Mouse (Mus musculus): Measurements from ENCODE around the gene Stat4. TPM values are rescaled to one million over a fixed set of nuclear protein-coding genes. Genes with fewer than 3 reads are reported as not detected.

The Stat4 gene
- polyA plus RNA-seq, 1 experiment = not detected

DNA sequence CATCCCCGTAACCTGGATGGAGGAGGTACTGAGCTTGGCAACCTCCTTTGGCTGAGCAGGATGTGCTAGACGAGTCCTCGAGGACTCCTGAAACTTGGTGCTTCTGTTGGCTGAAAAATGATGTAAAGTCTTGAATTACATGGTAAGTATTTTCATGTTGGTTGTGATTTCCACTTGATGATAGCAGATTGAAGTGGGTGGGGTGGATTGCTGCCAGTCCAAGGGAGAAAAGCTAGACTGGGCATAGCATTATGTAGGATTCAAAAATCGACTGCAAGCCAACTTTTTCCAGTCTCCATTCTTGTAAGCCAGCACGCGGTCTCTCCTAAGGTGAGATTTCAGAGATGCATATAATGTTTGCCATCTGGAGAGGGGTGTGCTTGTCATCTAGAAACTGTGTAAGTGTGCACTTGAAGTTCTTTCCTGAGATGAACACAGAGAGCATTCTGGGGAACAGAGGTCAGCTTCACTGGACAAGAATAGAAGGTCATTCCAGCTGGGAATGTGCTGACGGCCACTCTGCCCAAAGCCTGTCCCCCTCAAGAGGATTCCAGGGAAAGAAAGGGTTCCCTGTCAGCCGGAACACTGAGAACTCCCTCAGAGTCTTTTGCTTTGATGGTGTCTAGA, 5.1 kb downstream of the Stat4 start:
- no peak overlapping the region for H3K4me3 ChIP-seq (ENCODE audit: insufficient read depth, low read depth, low read length)
- TF ChIP-seq CTCF (IDR thresholded peaks at IDR 0.05; ENCODE audit: insufficient read depth, low read depth, low read length) (no peak), POLR2A (IDR thresholded peaks at IDR 0.05; ENCODE audit: insufficient read depth, low read depth, low read length) (no peak)
- no peak overlapping the region for H3K27ac ChIP-seq (ENCODE audit: insufficient read depth, low read depth, low read length)
- 92% methylated on average over 8 of the region's 8 CpGs for WGBS
- H3K4me1 ChIP-seq (ENCODE audit: control insufficient read depth, insufficient read depth, low read length) = no peaks in the 10 kb centered on the region

DNA sequence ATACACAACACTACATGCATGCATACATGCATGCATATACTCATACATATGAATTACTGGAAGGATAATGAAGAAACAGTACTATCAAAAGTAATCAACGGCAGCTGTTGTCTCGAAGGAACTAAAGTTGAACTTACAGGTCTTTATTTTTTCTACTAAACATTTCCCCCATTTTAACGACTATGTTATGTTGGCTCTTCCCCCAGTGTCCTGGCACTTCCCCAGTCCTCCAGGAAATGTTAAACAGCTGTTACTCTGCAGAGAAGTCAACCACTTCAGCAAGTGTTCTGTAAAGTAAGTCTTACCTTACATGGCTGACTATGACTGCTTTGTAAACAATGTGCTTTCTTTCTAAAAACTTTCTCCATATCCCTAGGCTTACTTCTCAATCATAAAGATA, 9.1 kb downstream of the Stat4 start:
- TF ChIP-seq CTCF (IDR thresholded peaks at IDR 0.05; ENCODE audit: insufficient read depth, low read depth, low read length) = no peak
- no peak for TF ChIP-seq POLR2A (IDR thresholded peaks at IDR 0.05; ENCODE audit: insufficient read depth, low read depth, low read length)
- H3K4me1 ChIP-seq (ENCODE audit: control insufficient read depth, insufficient read depth, low read length) = no peaks in the 10 kb centered on the region
- no peak overlapping the region for H3K4me3 ChIP-seq (ENCODE audit: insufficient read depth, low read depth, low read length)
- no peak overlapping the region for H3K27ac ChIP-seq (ENCODE audit: insufficient read depth, low read depth, low read length)
- 67% methylated on average over 3 of the region's 3 CpGs for WGBS

GRCm38 (mm10) chr1:51996751-51997659, 10.1 kb downstream of the Stat4 start:
- Histone ChIP-seq H3K4me1 (ENCODE audit: control insufficient read depth, insufficient read depth, low read length) (no peaks in the 10 kb centered on the region), H3K27ac (ENCODE audit: insufficient read depth, low read depth, low read length) (no peak overlapping the region), H3K4me3 (ENCODE audit: insufficient read depth, low read depth, low read length) (no peak overlapping the region)
- TF ChIP-seq POLR2A (IDR thresholded peaks at IDR 0.05; ENCODE audit: insufficient read depth, low read depth, low read length) (no peak), CTCF (IDR thresholded peaks at IDR 0.05; ENCODE audit: insufficient read depth, low read depth, low read length) (no peak)
- WGBS = 40% methylated on average over 11 of the region's 11 CpGs

- TF ChIP-seq POLR2A (IDR thresholded peaks at IDR 0.05; ENCODE audit: insufficient read depth, low read depth, low read length) (no peak), CTCF (IDR thresholded peaks at IDR 0.05; ENCODE audit: insufficient read depth, low read depth, low read length) (no peak)
- Histone ChIP-seq H3K4me3 (ENCODE audit: insufficient read depth, low read depth, low read length) (no peak overlapping the region), H3K4me1 (ENCODE audit: control insufficient read depth, insufficient read depth, low read length) (no peaks in the 10 kb centered on the region), H3K27ac (ENCODE audit: insufficient read depth, low read depth, low read length) (no peak overlapping the region)
- 59% methylated on average over 5 of the region's 5 CpGs for WGBS
These were observed 11.6 kb downstream of the Stat4 start for GRCm38 (mm10) chr1:51998542-51998941.

GRCm38 (mm10) chr1:52004096-52004495, 17.1 kb downstream of the Stat4 start:
- peaks cover 2% of the 10 kb centered on the region; the same call in 1 of the 2 replicates for H3K4me1 ChIP-seq (ENCODE audit: control insufficient read depth, insufficient read depth, low read length)
- WGBS = 11% methylated on average over 8 of the region's 8 CpGs
- no peak overlapping the region for H3K27ac ChIP-seq (ENCODE audit: insufficient read depth, low read depth, low read length)
- no peak for TF ChIP-seq CTCF (IDR thresholded peaks at IDR 0.05; ENCODE audit: insufficient read depth, low read depth, low read length)
- TF ChIP-seq POLR2A (IDR thresholded peaks at IDR 0.05; ENCODE audit: insufficient read depth, low read depth, low read length) = no peak
- H3K4me3 ChIP-seq (ENCODE audit: insufficient read depth, low read depth, low read length) = no peak overlapping the region

GRCm38 (mm10) chr1:52008443-52008842, 21.5 kb downstream of the Stat4 start:
- H3K4me3 ChIP-seq (ENCODE audit: insufficient read depth, low read depth, low read length) = no peak overlapping the region
- 15% methylated on average over 11 of the region's 11 CpGs for WGBS
- peaks cover 2% of the 10 kb centered on the region; the same call in 1 of the 2 replicates for H3K4me1 ChIP-seq (ENCODE audit: control insufficient read depth, insufficient read depth, low read length)
- TF ChIP-seq POLR2A (IDR thresholded peaks at IDR 0.05; ENCODE audit: insufficient read depth, low read depth, low read length) (no peak), CTCF (IDR thresholded peaks at IDR 0.05; ENCODE audit: insufficient read depth, low read depth, low read length) (no peak)
- H3K27ac ChIP-seq (ENCODE audit: insufficient read depth, low read depth, low read length) = no peak overlapping the region

DNA sequence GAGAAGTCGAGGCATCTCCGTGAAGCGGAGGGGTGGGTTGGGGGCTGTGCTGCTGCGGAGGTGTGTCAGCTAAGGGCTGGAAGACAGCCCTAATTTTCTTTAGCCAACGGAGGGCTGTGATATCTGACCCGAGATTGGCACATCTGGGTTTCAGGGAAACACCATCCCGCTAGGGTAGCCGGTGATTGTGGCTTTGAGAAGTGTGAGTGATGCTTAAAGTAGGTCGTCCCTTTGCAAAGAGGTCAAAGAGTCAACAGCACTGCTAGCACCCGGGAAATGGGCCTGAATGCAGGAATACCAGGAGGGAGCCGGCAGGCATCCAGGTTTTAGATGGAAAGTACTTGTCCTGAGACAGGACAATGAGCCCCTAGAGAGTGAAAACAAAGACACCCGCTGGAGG, 22.0 kb downstream of the Stat4 start:
- Histone ChIP-seq H3K27ac (ENCODE audit: insufficient read depth, low read depth, low read length) (no peak overlapping the region), H3K4me3 (ENCODE audit: insufficient read depth, low read depth, low read length) (no peak overlapping the region), H3K4me1 (ENCODE audit: control insufficient read depth, insufficient read depth, low read length) (peaks cover 2% of the 10 kb centered on the region; the same call in 1 of the 2 replicates)
- 9% methylated on average over 12 of the region's 12 CpGs for WGBS
- TF ChIP-seq CTCF (IDR thresholded peaks at IDR 0.05; ENCODE audit: insufficient read depth, low read depth, low read length) = no peak
- TF ChIP-seq POLR2A (IDR thresholded peaks at IDR 0.05; ENCODE audit: insufficient read depth, low read depth, low read length) = no peak

DNA sequence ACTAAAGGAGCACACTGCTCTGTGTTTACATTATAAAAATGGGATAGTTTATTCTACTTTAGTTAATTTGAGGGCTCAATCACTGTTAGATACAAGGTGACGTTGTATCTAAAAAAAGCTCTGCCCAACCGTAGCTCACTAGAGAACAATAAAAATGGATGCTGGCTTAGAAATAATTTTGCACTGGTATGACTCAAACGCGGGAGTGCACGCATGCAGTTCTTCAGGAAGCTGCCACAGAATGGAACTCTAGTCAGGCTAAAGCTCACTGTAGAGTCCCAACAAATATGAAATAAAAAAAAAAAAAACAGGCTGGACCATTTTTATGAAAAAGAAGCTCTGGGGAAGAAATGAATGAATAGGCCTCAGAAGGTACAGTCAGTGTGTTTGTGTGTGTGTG, 23.8 kb downstream of the Stat4 start:
- H3K27ac ChIP-seq (ENCODE audit: insufficient read depth, low read depth, low read length) = no peak overlapping the region
- H3K4me3 ChIP-seq (ENCODE audit: insufficient read depth, low read depth, low read length) = no peak overlapping the region
- H3K4me1 ChIP-seq (ENCODE audit: control insufficient read depth, insufficient read depth, low read length) = peaks cover 2% of the 10 kb centered on the region; the same call in 1 of the 2 replicates
- TF ChIP-seq CTCF (IDR thresholded peaks at IDR 0.05; ENCODE audit: insufficient read depth, low read depth, low read length) (no peak), POLR2A (IDR thresholded peaks at IDR 0.05; ENCODE audit: insufficient read depth, low read depth, low read length) (no peak)
- 87% methylated on average over 5 of the region's 5 CpGs for WGBS

DNA sequence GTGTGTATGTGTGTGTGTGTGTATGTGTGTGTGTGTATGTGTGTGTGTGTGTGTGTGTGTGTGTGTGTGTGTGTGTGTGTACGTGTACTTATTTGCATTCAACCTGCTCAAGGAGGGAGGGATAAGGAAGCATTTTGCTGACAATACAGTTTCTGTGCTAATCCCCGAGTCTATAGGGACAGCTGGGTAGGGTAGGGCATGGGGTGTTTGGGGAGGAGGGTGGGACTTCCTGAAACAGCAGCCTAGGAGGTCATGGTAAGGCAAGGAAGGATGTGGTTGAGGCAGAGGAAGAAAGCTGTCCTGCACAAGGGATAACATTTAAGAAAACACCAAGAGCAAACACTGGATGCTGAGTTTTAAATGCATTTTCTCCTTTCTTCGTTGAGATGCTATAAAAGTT, 24.3 kb downstream of the Stat4 start:
- TF ChIP-seq CTCF (IDR thresholded peaks at IDR 0.05; ENCODE audit: insufficient read depth, low read depth, low read length) = no peak
- no peak for TF ChIP-seq POLR2A (IDR thresholded peaks at IDR 0.05; ENCODE audit: insufficient read depth, low read depth, low read length)
- WGBS = 89% methylated on average over 3 of the region's 3 CpGs
- Histone ChIP-seq H3K27ac (ENCODE audit: insufficient read depth, low read depth, low read length) (no peak overlapping the region), H3K4me3 (ENCODE audit: insufficient read depth, low read depth, low read length) (no peak overlapping the region), H3K4me1 (ENCODE audit: control insufficient read depth, insufficient read depth, low read length) (peaks cover 2% of the 10 kb centered on the region; the same call in 1 of the 2 replicates)

All from olfactory bulb, adult 2 months (tissue).